Mouse (Mus musculus) erythroblast, embryonic 14.5 days (primary cell): Measurements from ENCODE around the gene Hist1h2af. TPM values are rescaled to one million over a fixed set of nuclear protein-coding genes. Genes with fewer than 3 reads are reported as not detected.
A peak's percentile ranks its signal among the peaks of the same experiment; 100 is the strongest.

Experiments
- H3K27me3 ChIP-seq: 2 replicates; pipeline ENCODE4 v1.6.1; 2012; ENCODE audit warnings: inconsistent platforms; ENCODE audit not compliant: control insufficient read depth
- H3K36me3 ChIP-seq: 2 replicates; pipeline ENCODE4 v1.6.1; 2012; ENCODE audit warnings: mild to moderate bottlenecking, inconsistent platforms; ENCODE audit not compliant: control insufficient read depth
- H3K4me1 ChIP-seq: 2 replicates; pipeline ENCODE4 v1.6.1; 2012; ENCODE audit warnings: inconsistent platforms; ENCODE audit not compliant: control insufficient read depth
- H3K4me3 ChIP-seq: replicated peaks from 2 replicates; pipeline ENCODE3; 2012; ENCODE audit warnings: moderate library complexity, mild to moderate bottlenecking, inconsistent platforms
- H3K9me3 ChIP-seq: 2 replicates; pipeline ENCODE4 v1.6.1; 2012; ENCODE audit warnings: low read length, inconsistent platforms, mixed read lengths; ENCODE audit not compliant: control insufficient read depth
- GATA1 ChIP-seq: IDR thresholded peaks from 2 replicates; pipeline ENCODE4 v1.6.1; 2012; ENCODE audit warnings: low read length, inconsistent platforms, mixed read lengths
- TAL1 ChIP-seq: IDR thresholded peaks from 3 replicates; pipeline ENCODE4 v1.6.1; 2012; ENCODE audit warnings: low read length, inconsistent platforms, mixed read lengths
- polyA plus RNA-seq: library from polyadenylated mRNA; stranded (reverse); fragments of >175 nt; gene quantifications from 2 replicates; pipeline ENCODE4 v1.2.3, GENCODE M21; 2012

Gene Hist1h2af
- polyA plus RNA-seq, 1 experiment: 62.7 TPM

- TF ChIP-seq TAL1: no peak
- no peak for TF ChIP-seq GATA1
- Histone ChIP-seq H3K9me3 (no peaks in the 10 kb centered on the region), H3K4me1 (peaks cover 55% of the 10 kb centered on the region), H3K36me3 (no peaks in the 10 kb centered on the region), H3K4me3 (peak overlapping the region; percentile 66), H3K27me3 (no peaks in the 10 kb centered on the region)
Measured at GRCm38 (mm10) chr13:23506819-23507515, 26.7 kb upstream of the Hist1h2af start.

DNA sequence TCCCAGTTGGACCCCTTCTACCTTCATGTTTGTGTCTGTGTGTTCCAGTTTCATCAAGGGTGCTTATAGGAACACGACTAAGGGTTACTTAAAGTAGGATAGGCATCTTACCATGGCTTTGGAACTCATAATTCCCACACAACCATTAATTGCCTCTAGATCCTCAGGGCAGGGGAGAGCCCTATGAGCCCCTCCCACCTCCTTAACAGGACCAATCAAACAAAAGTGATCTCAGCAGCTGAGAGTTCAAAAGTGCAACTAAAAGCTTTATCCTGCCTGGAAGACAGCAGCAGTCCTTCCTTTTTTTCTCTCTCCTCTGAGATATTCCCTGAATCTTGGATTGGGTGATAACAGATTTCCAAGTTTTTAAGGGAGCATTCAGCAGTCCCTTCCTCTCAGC lies 23.6 kb upstream of the Hist1h2af start:
- H3K4me3 ChIP-seq: no peak overlapping the region
- no peaks in the 10 kb centered on the region for H3K27me3 ChIP-seq
- TF ChIP-seq GATA1: no peak
- no peaks in the 10 kb centered on the region for H3K9me3 ChIP-seq
- peaks cover 36% of the 10 kb centered on the region for H3K4me1 ChIP-seq
- no peaks in the 10 kb centered on the region for H3K36me3 ChIP-seq

GRCm38 (mm10) chr13:23513517-23513916 lies 20.2 kb upstream of the Hist1h2af start:
- H3K27me3 ChIP-seq: no peaks in the 10 kb centered on the region
- TF ChIP-seq TAL1 (no peak), GATA1 (no peak)
- no peak overlapping the region for H3K4me3 ChIP-seq
- H3K4me1 ChIP-seq: peaks cover 23% of the 10 kb centered on the region
- H3K36me3 ChIP-seq: no peaks in the 10 kb centered on the region
- no peaks in the 10 kb centered on the region for H3K9me3 ChIP-seq

GRCm38 (mm10) chr13:23515281-23515680 lies 18.4 kb upstream of the Hist1h2af start:
- Histone ChIP-seq H3K4me1 (peaks cover 37% of the 10 kb centered on the region), H3K4me3 (no peak overlapping the region), H3K9me3 (no peaks in the 10 kb centered on the region), H3K27me3 (no peaks in the 10 kb centered on the region), H3K36me3 (no peaks in the 10 kb centered on the region)
- TF ChIP-seq GATA1 (no peak), TAL1 (no peak)

GRCm38 (mm10) chr13:23515826-23516620 lies 17.7 kb upstream of the Hist1h2af start:
- TF ChIP-seq GATA1: no peak
- no peaks in the 10 kb centered on the region for H3K9me3 ChIP-seq

GRCm38 (mm10) chr13:23516822-23517602 lies 16.7 kb upstream of the Hist1h2af start:
- no peaks in the 10 kb centered on the region for H3K27me3 ChIP-seq
- H3K4me1 ChIP-seq: peaks cover 43% of the 10 kb centered on the region
- H3K4me3 ChIP-seq: peak overlapping the region; percentile 71
- TF ChIP-seq GATA1: no peak
- TF ChIP-seq TAL1: no peak
- H3K36me3 ChIP-seq: no peaks in the 10 kb centered on the region
- no peaks in the 10 kb centered on the region for H3K9me3 ChIP-seq

More at GRCm38 (mm10) chr13:23515826-23516620, 17.7 kb upstream of the Hist1h2af start:
- Histone ChIP-seq H3K4me3 (peak overlapping the region; percentile 71), H3K36me3 (no peaks in the 10 kb centered on the region), H3K27me3 (no peaks in the 10 kb centered on the region), H3K4me1 (peaks cover 44% of the 10 kb centered on the region)

DNA sequence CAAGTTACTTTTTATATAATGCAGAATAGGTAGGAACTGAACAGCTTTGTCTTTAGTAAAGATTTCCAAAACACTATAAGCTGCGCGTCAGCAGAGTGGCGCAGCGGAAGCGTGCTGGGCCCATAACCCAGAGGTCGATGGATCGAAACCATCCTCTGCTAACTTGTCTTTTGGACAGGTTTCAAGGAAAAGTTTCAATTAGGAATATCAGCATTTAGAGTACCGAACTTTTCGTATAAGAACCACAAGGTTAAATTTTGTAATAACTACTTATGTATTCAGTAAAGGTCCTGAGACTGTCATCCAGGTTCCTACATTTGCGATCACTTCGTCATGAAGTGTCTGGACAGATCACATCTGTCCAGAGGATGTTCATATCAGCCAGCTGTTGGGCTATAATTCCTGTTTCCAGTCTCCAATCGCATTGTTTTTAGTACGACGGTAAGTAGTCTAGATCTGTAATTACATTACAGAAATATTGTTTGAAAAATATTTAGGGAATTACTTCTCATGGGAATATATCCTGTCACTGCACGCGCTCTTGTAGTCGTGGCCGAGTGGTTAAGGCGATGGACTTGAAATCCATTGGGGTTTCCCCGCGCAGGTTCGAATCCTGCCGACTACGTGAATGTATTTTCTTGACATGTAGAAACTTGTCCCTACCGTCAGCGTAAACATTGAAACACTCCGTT lies 16.0 kb upstream of the Hist1h2af start:
- Histone ChIP-seq H3K27me3 (no peaks in the 10 kb centered on the region), H3K36me3 (no peaks in the 10 kb centered on the region), H3K9me3 (no peaks in the 10 kb centered on the region), H3K4me3 (peak overlapping the region; percentile 71), H3K4me1 (peaks cover 42% of the 10 kb centered on the region)
- TF ChIP-seq TAL1 (no peak), GATA1 (no peak)

DNA sequence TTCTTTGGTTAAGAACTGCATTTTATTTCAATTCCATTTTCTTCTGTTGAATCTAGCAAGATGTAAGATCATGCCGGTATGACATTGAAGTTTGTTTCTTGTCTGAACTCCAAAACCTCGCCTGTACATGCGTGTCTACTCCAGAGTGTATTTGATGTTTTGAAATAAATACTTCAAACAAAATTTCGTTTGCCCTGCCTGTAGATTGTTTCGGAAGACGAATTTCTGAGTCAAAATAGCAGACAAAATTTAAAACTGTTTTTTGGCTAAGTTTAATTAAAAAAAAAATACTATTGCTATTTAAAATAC lies 15.5 kb upstream of the Hist1h2af start:
- Histone ChIP-seq H3K4me3 (peak overlapping the region; percentile 71), H3K27me3 (no peaks in the 10 kb centered on the region), H3K36me3 (no peaks in the 10 kb centered on the region), H3K4me1 (peaks cover 42% of the 10 kb centered on the region), H3K9me3 (no peaks in the 10 kb centered on the region)
- no peak for TF ChIP-seq GATA1
- no peak for TF ChIP-seq TAL1

DNA sequence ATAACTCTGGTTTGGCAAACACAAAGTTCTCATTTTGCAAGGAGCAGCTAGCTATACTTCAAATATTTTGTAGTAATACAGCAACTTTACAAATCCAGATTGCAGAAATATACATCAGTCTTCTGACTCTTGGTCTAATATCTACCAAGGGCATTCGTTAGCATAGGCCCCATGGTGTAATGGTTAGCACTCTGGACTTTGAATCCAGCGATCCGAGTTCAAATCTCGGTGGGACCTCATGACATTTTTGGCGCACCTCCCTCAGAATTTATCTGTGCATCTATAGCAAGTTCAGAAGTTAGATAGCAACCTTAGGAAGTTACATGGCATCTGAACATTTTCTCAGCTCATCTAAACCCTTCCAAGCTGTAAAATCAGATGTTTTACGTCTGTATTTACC lies 14.8 kb upstream of the Hist1h2af start:
- H3K9me3 ChIP-seq: no peaks in the 10 kb centered on the region
- peak overlapping the region; percentile 71 for H3K4me3 ChIP-seq
- H3K27me3 ChIP-seq: no peaks in the 10 kb centered on the region
- TF ChIP-seq GATA1 (peak; percentile 89), TAL1 (no peak)
- H3K36me3 ChIP-seq: no peaks in the 10 kb centered on the region
- peaks cover 38% of the 10 kb centered on the region for H3K4me1 ChIP-seq
